Mouse (Mus musculus) liver, adult 2 months (tissue): Measurements from ENCODE around the gene Ccdc103.

Source experiments
- CTCF ChIP-seq: fragments of 200-500 bp; IDR thresholded peaks from 2 replicates; pipeline ENCODE4 v1.5.1; 2011; ENCODE audit warnings: low read depth, low read length, control low read depth
- POLR2A ChIP-seq: fragments of 200-500 bp; IDR thresholded peaks from 2 replicates; pipeline ENCODE4 v1.6.1; 2011; ENCODE audit warnings: low read length, control low read depth; ENCODE audit not compliant: insufficient read depth; ENCODE audit errors: extremely low read depth

DNA sequence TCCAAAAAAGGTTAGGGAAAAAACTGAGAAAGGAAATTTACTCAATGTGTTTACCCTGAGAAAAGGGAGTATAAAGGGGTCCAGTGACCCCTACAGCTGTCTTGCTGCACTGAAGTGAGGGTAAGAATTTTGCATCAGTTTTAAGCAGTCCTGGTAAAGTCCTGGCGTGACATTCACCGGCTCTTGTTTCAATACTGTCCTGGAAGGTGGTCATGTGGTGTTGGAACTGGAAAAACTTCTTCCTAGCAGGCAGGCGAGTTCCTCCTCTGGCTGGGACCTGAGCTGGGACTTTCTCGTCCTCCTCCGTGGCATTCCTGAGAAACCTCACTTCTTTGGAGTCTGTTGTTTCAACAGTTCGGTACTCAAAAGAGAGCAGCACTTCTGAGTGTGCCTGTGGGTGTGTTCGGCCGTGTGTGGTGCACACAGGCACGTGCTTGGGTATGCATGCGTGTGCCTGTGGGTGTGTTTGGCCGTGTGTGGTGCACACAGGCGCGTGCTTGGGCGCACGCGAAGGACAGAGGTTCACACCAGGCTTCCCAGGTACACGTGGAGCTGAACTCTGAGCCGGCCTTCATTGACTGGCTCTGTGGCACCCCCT is 48.2 kb upstream of the Ccdc103 start:
- TF ChIP-seq POLR2A (no peak), CTCF (no peak)
